Mouse (Mus musculus): ENCODE measurements around the gene Igf2bp1. TPM values are rescaled to one million over a fixed set of nuclear protein-coding genes. Genes with fewer than 3 reads are reported as not detected.

Igf2bp1 gene
- 0.15 TPM for polyA plus RNA-seq (2017; shearing (Covaris generic))

GRCm38 (mm10) chr11:96005403-96006271 is at the start of gene Igf2bp1:
Gene Igf2bp1, minus strand, starts transcription at chr11:96005940.

GRCm38 (mm10) chr11:96034596-96035052 is 28.9 kb upstream of the Igf2bp1 start, which contains the start of gene Snf8:
Gene Snf8, plus strand, starts transcription at chr11:96034885.

DNA sequence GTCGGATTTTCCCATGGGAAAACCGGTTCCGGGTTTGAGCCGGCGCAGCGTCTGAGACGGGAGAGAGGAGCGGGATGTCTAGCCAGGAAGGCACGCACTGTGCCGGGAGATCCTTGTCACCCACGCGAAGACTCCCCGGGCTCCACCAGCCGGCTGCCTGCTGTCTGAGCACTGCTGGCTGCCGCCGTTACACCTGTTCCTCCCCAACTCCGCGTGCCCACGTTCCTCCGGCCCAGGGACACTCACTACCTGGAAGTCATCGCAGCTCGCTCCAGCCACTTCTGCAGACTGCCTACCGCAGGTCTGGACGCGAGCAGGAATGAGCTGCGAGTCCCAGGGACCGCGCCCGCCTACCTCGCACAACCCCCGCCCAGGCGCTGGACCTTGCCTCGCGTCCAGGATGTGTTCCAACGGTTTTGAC is 91.2 kb downstream of the Igf2bp1 start, which contains the start of gene B4galnt2:
TSS of gene B4galnt2 (minus strand) at position 321 of the 421 bp plus-strand sequence.

Other genes starting within 250 kb of the Igf2bp1 start
- not detected for gene Phospho1, start 181.4 kb downstream of the Igf2bp1 start, polyA plus RNA-seq (2017; shearing (Covaris generic))
- 7.8 TPM for gene Gngt2, start 168.7 kb downstream of the Igf2bp1 start, polyA plus RNA-seq (2017; shearing (Covaris generic))
- 7.7 TPM for gene Abi3, start 163.5 kb downstream of the Igf2bp1 start, polyA plus RNA-seq (2017; shearing (Covaris generic))
- gene B4galnt2, start 91.0 kb downstream of the Igf2bp1 start, polyA plus RNA-seq (2017; shearing (Covaris generic)), result not detected
- not detected for gene Gip, start 18.6 kb upstream of the Igf2bp1 start, polyA plus RNA-seq (2017; shearing (Covaris generic))
- gene Snf8, start 28.9 kb upstream of the Igf2bp1 start, polyA plus RNA-seq (2017; shearing (Covaris generic)), result 69.0 TPM
- gene Ube2z, start 59.4 kb upstream of the Igf2bp1 start, polyA plus RNA-seq (2017; shearing (Covaris generic)), result 49.6 TPM
- 246 TPM for gene Atp5g1, start 69.7 kb upstream of the Igf2bp1 start, polyA plus RNA-seq (2017; shearing (Covaris generic))
- gene Calcoco2, start 106.0 kb upstream of the Igf2bp1 start, polyA plus RNA-seq (2017; shearing (Covaris generic)), result not detected
- gene Ttll6, start 127.8 kb upstream of the Igf2bp1 start, polyA plus RNA-seq (2017; shearing (Covaris generic)), result not detected
- not detected for gene Hoxb13, start 188.4 kb upstream of the Igf2bp1 start, polyA plus RNA-seq (2017; shearing (Covaris generic))